In genomic region chr6:88544644-88545396, GRCm38 (mm10) we compare ENCODE assay signal across 11 mouse cellular contexts. TPM values are rescaled to one million over a fixed set of nuclear protein-coding genes. Genes with fewer than 3 reads are reported as not detected.
A peak's percentile ranks its signal among the peaks of the same experiment; 100 is the strongest.
DNase-seq lines count a peak whose midpoint lies in the region; ATAC-seq and TF ChIP-seq lines count a peak whose summit lies in the region.
"Had no signal": no experiment of that assay in that cellular context is flagged by ENCODE, and none has a peak within 500 bp of the region (broad histone marks: within the 10 kb centered on the region; RNA-seq: fewer than 3 reads in every experiment).

No protein-coding gene starts in this region.

- peak overlapping the region; percentile 60 for H3K27ac ChIP-seq in hindbrain, embryonic 12.5 days
- H3K27ac ChIP-seq in midbrain, embryonic 11.5 days (ENCODE audit: low read depth, low read length): peak overlapping the region; percentile 72
- H3K27ac ChIP-seq: embryonic facial prominence, embryonic 12.5 days; kidney, embryonic 15.5 days; limb, embryonic 12.5 days had no signal

- no peak for TF ChIP-seq CTCF in C2C12 (IDR thresholded peaks at IDR 0.05; ENCODE audit: control insufficient read depth, insufficient read depth, insufficient read length)

- 0 out of 2 replicates have a peak overlapping the region, but pooled peaks have one; percentile 23 for H3K9ac ChIP-seq in hindbrain, embryonic 12.5 days
- peak overlapping the region; percentile 54 for H3K9ac ChIP-seq in midbrain, embryonic 11.5 days (ENCODE audit: low read length)
- H3K9ac ChIP-seq: embryonic facial prominence, embryonic 12.5 days; kidney, embryonic 15.5 days; limb, embryonic 12.5 days had no signal

- no peaks in the 10 kb centered on the region for H3K36me3 ChIP-seq in C2C12 (ENCODE audit: control insufficient read depth, insufficient read depth)
- H3K36me3 ChIP-seq in hindbrain, embryonic 12.5 days: no peaks in the 10 kb centered on the region
- no peaks in the 10 kb centered on the region for H3K36me3 ChIP-seq in midbrain, embryonic 11.5 days (ENCODE audit: control insufficient read depth, insufficient read depth, low read length)
- H3K36me3 ChIP-seq: embryonic facial prominence, embryonic 12.5 days; kidney, embryonic 15.5 days; limb, embryonic 12.5 days had no signal

- no peak overlapping the region for H3K4me3 ChIP-seq in C2C12 (ENCODE audit: insufficient read depth, poor library complexity, severe bottlenecking)
- H3K4me3 ChIP-seq in hindbrain, embryonic 12.5 days: no peak overlapping the region
- no peak overlapping the region for H3K4me3 ChIP-seq in midbrain, embryonic 11.5 days (ENCODE audit: low read depth, low read length)
- H3K4me3 ChIP-seq: embryonic facial prominence, embryonic 12.5 days; kidney, embryonic 15.5 days; limb, embryonic 12.5 days had no signal

- H3K9me3 ChIP-seq in hindbrain, embryonic 12.5 days (replicated peaks): no peaks in the 10 kb centered on the region
- no peaks in the 10 kb centered on the region for H3K9me3 ChIP-seq in midbrain, embryonic 11.5 days (ENCODE audit: control insufficient read depth, low read length)
- H3K9me3 ChIP-seq: embryonic facial prominence, embryonic 12.5 days; kidney, embryonic 15.5 days; limb, embryonic 12.5 days had no signal

- H3K27me3 ChIP-seq in C2C12 (ENCODE audit: control insufficient read depth, insufficient read depth, insufficient read length): peaks cover 4% of the 10 kb centered on the region
- peaks cover 19% of the 10 kb centered on the region for H3K27me3 ChIP-seq in hindbrain, embryonic 12.5 days
- H3K27me3 ChIP-seq in midbrain, embryonic 11.5 days (ENCODE audit: control insufficient read depth, insufficient read depth, low read length): peaks cover 2% of the 10 kb centered on the region

- no peak overlapping the region for H3ac ChIP-seq in C2C12 (ENCODE audit: control insufficient read depth, insufficient read length, low read depth)

- DNase-seq in Muller cell, postnatal 12 days (ENCODE audit: inconsistent ontology term): peak; percentile 68
- no peak for DNase-seq in midbrain, embryonic 11.5 days (ENCODE audit: low spot score, missing footprints)
- DNase-seq in right cerebral cortex, adult 2 months (ENCODE audit: low spot score in 2 of 2): no peak
- DNase-seq in adrenal gland, postnatal 10 days: no peak
- no peak for DNase-seq in layer of hippocampus, adult 9-10 months (ENCODE audit: low spot score)
- DNase-seq: right cerebral cortex, postnatal 14 days had no signal

- H3K4me2 ChIP-seq in hindbrain, embryonic 12.5 days (replicated peaks): peak overlapping the region; percentile 22
- H3K4me2 ChIP-seq in midbrain, embryonic 11.5 days: peak overlapping the region; percentile 29
- H3K4me2 ChIP-seq: embryonic facial prominence, embryonic 12.5 days; kidney, embryonic 15.5 days; limb, embryonic 12.5 days had no signal

- 27% methylated on average over 11 of the region's 11 CpGs for WGBS in hindbrain, embryonic 12.5 days
- WGBS in midbrain, embryonic 11.5 days: 31% methylated on average over 11 of the region's 11 CpGs

- H3K79me3 ChIP-seq in C2C12 (ENCODE audit: low read depth): no peaks in the 10 kb centered on the region

- peak; percentile 49; the same call in 1 of the 2 replicates for ATAC-seq in hindbrain, embryonic 12.5 days (ENCODE audit: low FRiP score)
- ATAC-seq in midbrain, embryonic 11.5 days (ENCODE audit: low FRiP score): peak; percentile 57; the same call in 1 of the 2 replicates

- H3K4me1 ChIP-seq in hindbrain, embryonic 12.5 days: peaks cover 13% of the 10 kb centered on the region; the same call in 1 of the 2 replicates
- peaks cover 9% of the 10 kb centered on the region for H3K4me1 ChIP-seq in midbrain, embryonic 11.5 days (ENCODE audit: control insufficient read depth, insufficient read depth, low read length)
- H3K4me1 ChIP-seq: embryonic facial prominence, embryonic 12.5 days; kidney, embryonic 15.5 days; limb, embryonic 12.5 days had no signal

- no peaks in the 10 kb centered on the region for H3K79me2 ChIP-seq in C2C12 (ENCODE audit: control insufficient read depth, insufficient read depth)

TF ChIP-seq in C2C12, 6 proteins besides CTCF, POLR2A, EP300 and RAD21:
- no peak for TF ChIP-seq USF1 (IDR thresholded peaks at IDR 0.05; ENCODE audit: low read depth)
- TF ChIP-seq FOSL1 (IDR thresholded peaks at IDR 0.05; ENCODE audit: insufficient read depth, low read length, poor library complexity, severe bottlenecking): no peak
- peak; percentile 90 for TF ChIP-seq MYOD1 (IDR thresholded peaks at IDR 0.05; ENCODE audit: control insufficient read depth, insufficient read length, low read depth)

RNA-seq across cellular contexts. Expression of gene Sec61a1, which starts 26.1 kb away (rescaled TPM):
- 167 TPM for polyA plus RNA-seq in C2C12 (2012; fragmentation: generic; extraction: Trizol)
- polyA plus RNA-seq in hindbrain, embryonic 12.5 days (2016; fragmentation: Nextera tagmentation; extraction: Ambion mirVana): 203 and 210 TPM in 2 replicates
- polyA plus RNA-seq in midbrain, embryonic 11.5 days (2014; fragmentation: Nextera tagmentation; extraction: Ambion mirVana): 152 and 165 TPM in 2 replicates
- total RNA-seq in adrenal gland, postnatal 10 days (2021): 100 to 1,000 TPM; 150 to 180 TPM
